Mouse (Mus musculus) kidney, adult 18-20 months (tissue): ENCODE results near the gene Rasl10b.

Source experiments
- DNase-seq: peaks from one replicate; pipeline ENCODE4 v3.0.0; 2021

Gene Rasl10b

GRCm38 (mm10) chr11:83432533-83432932 lies 23.6 kb downstream of the Rasl10b start:
- no peak for DNase-seq

GRCm38 (mm10) chr11:83437377-83437776 lies 28.4 kb downstream of the Rasl10b start, which contains the start of gene 1700020L24Rik:
TSS of gene 1700020L24Rik (plus strand) at chr11:83437677.
- no peak for DNase-seq

GRCm38 (mm10) chr11:83439426-83440060 lies 30.6 kb downstream of the Rasl10b start:
- no peak for DNase-seq

GRCm38 (mm10) chr11:83440081-83441064 lies 31.4 kb downstream of the Rasl10b start:
- DNase-seq: peak; percentile 91

GRCm38 (mm10) chr11:83441235-83441634 lies 32.3 kb downstream of the Rasl10b start:
- no peak for DNase-seq

- peak; percentile 79 for DNase-seq
Observed at GRCm38 (mm10) chr11:83442596-83443267, 33.8 kb downstream of the Rasl10b start.

- no peak for DNase-seq
Observed at GRCm38 (mm10) chr11:83443824-83444223, 34.9 kb downstream of the Rasl10b start.

- DNase-seq: no peak
Observed at GRCm38 (mm10) chr11:83445001-83445400, 36.1 kb downstream of the Rasl10b start.

- DNase-seq: no peak
Observed at GRCm38 (mm10) chr11:83447612-83448011, 38.7 kb downstream of the Rasl10b start.

- DNase-seq: peak; percentile 34
Observed at GRCm38 (mm10) chr11:83448021-83448926, 39.3 kb downstream of the Rasl10b start.

GRCm38 (mm10) chr11:83448927-83449236 lies 39.9 kb downstream of the Rasl10b start:
- peak; percentile 34 for DNase-seq

- no peak for DNase-seq
Observed at GRCm38 (mm10) chr11:83449298-83449697, 40.4 kb downstream of the Rasl10b start.

- no peak for DNase-seq
Observed at GRCm38 (mm10) chr11:83450550-83450949, 41.6 kb downstream of the Rasl10b start.

- DNase-seq: no peak
Observed at GRCm38 (mm10) chr11:83451281-83451680, 42.3 kb downstream of the Rasl10b start.

GRCm38 (mm10) chr11:83454548-83454947 lies 45.6 kb downstream of the Rasl10b start:
- peak; percentile 34 for DNase-seq

- no peak for DNase-seq
Observed at GRCm38 (mm10) chr11:83455608-83456007, 46.7 kb downstream of the Rasl10b start.

GRCm38 (mm10) chr11:83457257-83457656 lies 48.3 kb downstream of the Rasl10b start:
- DNase-seq: no peak

- DNase-seq: no peak
Observed at GRCm38 (mm10) chr11:83457912-83458601, 49.1 kb downstream of the Rasl10b start.

GRCm38 (mm10) chr11:83461462-83462027 lies 52.6 kb downstream of the Rasl10b start:
- DNase-seq: no peak

GRCm38 (mm10) chr11:83462711-83463244 lies 53.8 kb downstream of the Rasl10b start, which contains the start of gene Mmp28:
TSS of gene Mmp28 (minus strand) at chr11:83463071.
- peak; percentile 81 for DNase-seq

GRCm38 (mm10) chr11:83465976-83466375 lies 57.0 kb downstream of the Rasl10b start:
- DNase-seq: peak; percentile 60
